Mouse (Mus musculus) midbrain, embryonic 13.5 days (tissue): ENCODE measurements around the gene Ttc41. TPM values are rescaled to one million over a fixed set of nuclear protein-coding genes. Genes with fewer than 3 reads are reported as not detected.
A peak's percentile ranks its signal among the peaks of the same experiment; 100 is the strongest.

ENCODE experiments used
- ATAC-seq: fragments of 200-750 bp; cut with Nextera tagmentation; 2 replicates; pipeline ENCODE4 v1.8.0; 2017; ENCODE audit warnings: mild to moderate bottlenecking, moderate TSS enrichment, moderate library complexity
- H3K27ac ChIP-seq: fragments of 300-500 bp; sonication (generic); 2 replicates; pipeline ENCODE4 v1.5.1; 2015; ENCODE audit warnings: inconsistent platforms, mild to moderate bottlenecking, moderate library complexity
- H3K27me3 ChIP-seq: fragments of 300-500 bp; sonication (generic); 2 replicates; pipeline ENCODE4 v1.6.1; 2015; ENCODE audit warnings: mild to moderate bottlenecking, inconsistent platforms
- H3K36me3 ChIP-seq: fragments of 300-500 bp; sonication (generic); 2 replicates; pipeline ENCODE4 v1.6.1; 2015; ENCODE audit warnings: mild to moderate bottlenecking, inconsistent platforms
- H3K4me1 ChIP-seq: fragments of 300-500 bp; sonication (generic); replicated peaks from 2 replicates; pipeline ENCODE4 v1.6.1; 2015; ENCODE audit warnings: inconsistent platforms
- H3K4me2 ChIP-seq: fragments of 300-500 bp; sonication (generic); replicated peaks from 2 replicates; pipeline ENCODE4 v1.6.1; 2015; ENCODE audit warnings: moderate library complexity, mild to moderate bottlenecking, inconsistent platforms
- H3K4me3 ChIP-seq: fragments of 300-500 bp; sonication (generic); replicated peaks from 2 replicates; pipeline ENCODE4 v1.5.1; 2015; ENCODE audit warnings: mild to moderate bottlenecking, inconsistent platforms
- H3K9ac ChIP-seq: fragments of 300-500 bp; sonication (generic); replicated peaks from 2 replicates; pipeline ENCODE4 v1.6.1; 2015; ENCODE audit warnings: mild to moderate bottlenecking, inconsistent platforms
- H3K9me3 ChIP-seq: fragments of 300-500 bp; sonication (generic); 2 replicates; pipeline ENCODE4 v1.6.1; 2016; ENCODE audit warnings: mild to moderate bottlenecking, inconsistent platforms
- WGBS: fragments of 180-500 bp; shearing (Covaris S2); methylation state at CpG from one replicate; pipeline ENCODE4 v1.1.7; 2015; 5-methylcytosine and 5-hydroxymethylcytosine counted together
- polyA plus RNA-seq: library from polyadenylated mRNA; unstranded; fragments of >200 nt; fragmentation: Nextera tagmentation; extraction: Ambion mirVana; gene quantifications from 2 replicates; pipeline ENCODE4 v1.2.1, GENCODE M21; 2015

Ttc41 gene
- polyA plus RNA-seq, 1 experiment from 2014 or later = 2.4 TPM

DNA sequence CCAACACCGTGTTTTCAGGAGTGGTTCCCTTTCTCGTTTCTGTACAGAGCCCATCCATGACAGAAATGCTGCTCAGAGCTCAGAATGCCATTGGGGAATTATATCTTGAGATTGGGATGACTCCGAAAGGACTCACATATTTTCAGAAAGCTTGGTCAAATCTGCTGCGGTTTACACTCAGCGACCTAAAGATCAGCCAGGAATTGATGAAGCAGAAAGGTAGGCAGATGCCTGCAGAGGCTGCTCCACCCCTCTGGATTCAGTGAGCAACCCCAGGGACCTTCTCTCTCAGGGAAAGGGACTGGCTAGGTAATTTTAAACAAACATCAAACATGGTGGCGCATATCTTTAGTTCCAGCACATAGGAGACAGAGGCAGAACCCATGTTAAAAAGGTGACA, 52.6 kb downstream of the Ttc41 start:
- Histone ChIP-seq H3K9ac (no peak overlapping the region), H3K9me3 (no peaks in the 10 kb centered on the region), H3K27ac (no peak overlapping the region), H3K36me3 (no peaks in the 10 kb centered on the region), H3K4me2 (no peak overlapping the region), H3K27me3 (no peaks in the 10 kb centered on the region), H3K4me3 (no peak overlapping the region), H3K4me1 (no peaks in the 10 kb centered on the region)
- ATAC-seq = no peak
- WGBS = 89% methylated on average over 6 of the region's 6 CpGs

GRCm38 (mm10) chr10:86761236-86761635, 55.6 kb downstream of the Ttc41 start:
- no peak overlapping the region for H3K4me3 ChIP-seq
- no peaks in the 10 kb centered on the region for H3K9me3 ChIP-seq
- peak; percentile 61 for ATAC-seq
- H3K27ac ChIP-seq = no peak overlapping the region
- H3K9ac ChIP-seq = no peak overlapping the region
- no peak overlapping the region for H3K4me2 ChIP-seq
- H3K4me1 ChIP-seq = no peaks in the 10 kb centered on the region
- H3K27me3 ChIP-seq = no peaks in the 10 kb centered on the region
- 75% methylated on average over 1 of the region's 1 CpGs for WGBS
- no peaks in the 10 kb centered on the region for H3K36me3 ChIP-seq

DNA sequence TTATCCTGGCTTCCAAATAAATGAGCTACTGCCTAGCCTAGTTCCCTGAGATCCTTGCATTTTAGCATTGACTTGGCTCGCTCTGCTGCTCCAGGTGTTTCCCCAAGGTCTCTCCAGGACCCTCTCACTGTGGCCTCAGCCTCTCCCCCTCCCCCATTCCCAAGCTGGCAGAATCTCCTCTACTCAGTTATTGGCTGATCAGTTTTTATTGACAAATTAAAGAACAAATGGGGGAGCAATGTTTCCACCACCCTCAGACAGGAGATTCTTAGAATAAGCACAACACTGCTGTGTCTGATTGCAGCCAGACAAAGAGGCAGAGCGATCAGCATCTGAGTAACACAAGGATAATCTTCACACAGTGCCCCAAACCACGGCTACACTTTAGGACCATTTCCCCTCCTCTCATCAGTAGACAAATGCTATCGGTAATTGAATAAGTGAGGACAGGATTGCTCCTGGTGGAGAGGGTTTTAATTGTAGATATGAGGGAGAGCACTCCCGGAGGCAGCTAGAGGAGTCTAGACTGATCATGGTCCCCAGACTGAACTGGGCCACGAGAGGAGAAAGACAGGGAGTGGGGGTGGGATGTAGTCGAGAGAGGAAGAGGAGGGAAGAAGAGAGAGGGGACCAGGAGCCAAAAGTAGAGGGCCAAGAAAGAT, 56.2 kb downstream of the Ttc41 start:
- no peak overlapping the region for H3K4me3 ChIP-seq
- peak; percentile 73 for ATAC-seq
- H3K27ac ChIP-seq = peak overlapping the region; percentile 41; the same call in 1 of the 2 replicates
- H3K9me3 ChIP-seq = no peaks in the 10 kb centered on the region
- H3K4me2 ChIP-seq = no peak overlapping the region
- no peaks in the 10 kb centered on the region for H3K36me3 ChIP-seq
- H3K27me3 ChIP-seq = no peaks in the 10 kb centered on the region
- H3K4me1 ChIP-seq = no peaks in the 10 kb centered on the region
- H3K9ac ChIP-seq = no peak overlapping the region
- WGBS = 48% methylated on average over 7 of the region's 7 CpGs

GRCm38 (mm10) chr10:86762384-86762730, 56.7 kb downstream of the Ttc41 start:
- Histone ChIP-seq H3K9me3 (no peaks in the 10 kb centered on the region), H3K27me3 (no peaks in the 10 kb centered on the region), H3K4me3 (no peak overlapping the region), H3K27ac (peak overlapping the region; percentile 41; the same call in 1 of the 2 replicates), H3K36me3 (no peaks in the 10 kb centered on the region), H3K4me2 (no peak overlapping the region), H3K9ac (no peak overlapping the region), H3K4me1 (no peaks in the 10 kb centered on the region)
- ATAC-seq = 0 out of 2 replicates have a peak, but pooled peaks have one; percentile 5
- WGBS = 72% methylated on average over 3 of the region's 3 CpGs

GRCm38 (mm10) chr10:86763672-86764071, 58.1 kb downstream of the Ttc41 start, which contains the start of gene Gm49358:
Gene Gm49358, plus strand, starts transcription at chr10:86763972.
- H3K4me3 ChIP-seq = no peak within 1 kb of the TSS
- ATAC-seq = no peak
- no peak within 1 kb of the TSS for H3K27ac ChIP-seq
- H3K9me3 ChIP-seq = no peaks in the 10 kb centered on the region
- no peak within 1 kb of the TSS for H3K4me2 ChIP-seq
- H3K4me1 ChIP-seq = no peaks in the 10 kb centered on the region
- H3K9ac ChIP-seq = no peak within 1 kb of the TSS
- 99% methylated on average over 5 of the region's 5 CpGs for WGBS
- no peaks in the 10 kb centered on the region for H3K27me3 ChIP-seq
- no peaks in the 10 kb centered on the region for H3K36me3 ChIP-seq

- Histone ChIP-seq H3K9me3 (no peaks in the 10 kb centered on the region), H3K4me2 (no peak overlapping the region), H3K4me1 (peaks cover 17% of the 10 kb centered on the region), H3K27me3 (no peaks in the 10 kb centered on the region), H3K36me3 (no peaks in the 10 kb centered on the region), H3K4me3 (no peak overlapping the region), H3K9ac (no peak overlapping the region), H3K27ac (no peak overlapping the region)
- WGBS = 89% methylated on average over 4 of the region's 4 CpGs
- ATAC-seq = no peak
Measured at GRCm38 (mm10) chr10:86765344-86765966, 59.8 kb downstream of the Ttc41 start.

GRCm38 (mm10) chr10:86769216-86769615, 63.6 kb downstream of the Ttc41 start:
- no peak for ATAC-seq
- H3K4me1 ChIP-seq = peaks cover 17% of the 10 kb centered on the region
- H3K27ac ChIP-seq = no peak overlapping the region
- 69% methylated on average over 5 of the region's 5 CpGs for WGBS
- no peaks in the 10 kb centered on the region for H3K36me3 ChIP-seq
- H3K27me3 ChIP-seq = no peaks in the 10 kb centered on the region
- H3K9me3 ChIP-seq = no peaks in the 10 kb centered on the region
- no peak overlapping the region for H3K4me2 ChIP-seq
- H3K4me3 ChIP-seq = no peak overlapping the region
- H3K9ac ChIP-seq = no peak overlapping the region

GRCm38 (mm10) chr10:86769797-86770196, 64.2 kb downstream of the Ttc41 start:
- WGBS = 24% methylated on average over 4 of the region's 4 CpGs
- peak overlapping the region; percentile 52 for H3K27ac ChIP-seq

GRCm38 (mm10) chr10:86771701-86772100, 66.1 kb downstream of the Ttc41 start:
- no peak overlapping the region for H3K4me2 ChIP-seq
- H3K4me1 ChIP-seq = peaks cover 17% of the 10 kb centered on the region
- H3K36me3 ChIP-seq = no peaks in the 10 kb centered on the region
- no peak overlapping the region for H3K9ac ChIP-seq
- no peak overlapping the region for H3K4me3 ChIP-seq
- H3K9me3 ChIP-seq = no peaks in the 10 kb centered on the region
- no peaks in the 10 kb centered on the region for H3K27me3 ChIP-seq
- 83% methylated on average over 5 of the region's 5 CpGs for WGBS
- no peak overlapping the region for H3K27ac ChIP-seq
- no peak for ATAC-seq

More at GRCm38 (mm10) chr10:86769797-86770196, 64.2 kb downstream of the Ttc41 start:
- peaks cover 17% of the 10 kb centered on the region for H3K4me1 ChIP-seq
- no peaks in the 10 kb centered on the region for H3K36me3 ChIP-seq
- H3K9ac ChIP-seq = no peak overlapping the region
- ATAC-seq = peak; percentile 76
- no peaks in the 10 kb centered on the region for H3K9me3 ChIP-seq
- no peak overlapping the region for H3K4me3 ChIP-seq
- no peaks in the 10 kb centered on the region for H3K27me3 ChIP-seq
- H3K4me2 ChIP-seq = no peak overlapping the region

DNA sequence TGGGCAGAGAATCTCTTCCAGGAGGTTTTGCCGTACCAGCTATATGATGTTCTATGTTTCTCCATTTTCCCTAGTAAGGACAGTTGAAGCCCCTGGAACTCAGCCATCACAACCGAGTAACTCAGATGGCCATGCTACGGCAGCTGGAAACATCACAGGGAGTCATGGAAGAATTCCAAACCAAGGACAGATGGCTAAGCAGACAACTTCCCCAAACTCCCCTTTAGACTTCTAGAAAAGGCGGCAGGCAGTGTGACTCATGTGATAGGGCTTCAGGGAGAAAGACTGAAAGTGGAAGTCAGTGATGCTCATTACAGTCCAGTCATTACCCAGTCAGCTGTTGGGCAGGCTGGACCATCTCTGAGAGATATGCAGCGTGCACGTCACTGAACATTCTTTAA, 66.6 kb downstream of the Ttc41 start:
- H3K9ac ChIP-seq = no peak overlapping the region
- H3K9me3 ChIP-seq = no peaks in the 10 kb centered on the region
- H3K36me3 ChIP-seq = no peaks in the 10 kb centered on the region
- no peak overlapping the region for H3K4me3 ChIP-seq
- 89% methylated on average over 6 of the region's 6 CpGs for WGBS
- peaks cover 17% of the 10 kb centered on the region for H3K4me1 ChIP-seq
- no peaks in the 10 kb centered on the region for H3K27me3 ChIP-seq
- ATAC-seq = no peak
- no peak overlapping the region for H3K27ac ChIP-seq
- no peak overlapping the region for H3K4me2 ChIP-seq

DNA sequence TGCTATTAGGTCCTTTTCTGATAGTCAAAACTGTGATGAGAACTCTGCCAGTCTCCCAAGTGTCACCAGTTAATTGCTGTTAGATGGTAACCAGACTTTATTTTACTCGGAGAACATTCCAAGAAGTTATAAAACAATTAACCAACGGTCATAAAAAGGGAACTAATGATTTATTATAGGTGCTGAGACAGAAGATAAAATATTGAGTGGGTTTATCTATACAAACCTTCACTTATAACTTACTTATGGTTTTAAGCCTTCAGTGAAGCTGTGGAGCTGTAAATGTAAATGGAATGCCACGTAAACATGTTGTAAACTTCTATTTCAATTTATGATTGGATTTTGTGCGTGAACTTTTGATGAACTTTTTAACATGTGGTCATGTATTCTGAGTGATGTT, 67.7 kb downstream of the Ttc41 start:
- H3K9me3 ChIP-seq = no peaks in the 10 kb centered on the region
- no peak for ATAC-seq
- WGBS = 81% methylated on average over 4 of the region's 4 CpGs

DNA sequence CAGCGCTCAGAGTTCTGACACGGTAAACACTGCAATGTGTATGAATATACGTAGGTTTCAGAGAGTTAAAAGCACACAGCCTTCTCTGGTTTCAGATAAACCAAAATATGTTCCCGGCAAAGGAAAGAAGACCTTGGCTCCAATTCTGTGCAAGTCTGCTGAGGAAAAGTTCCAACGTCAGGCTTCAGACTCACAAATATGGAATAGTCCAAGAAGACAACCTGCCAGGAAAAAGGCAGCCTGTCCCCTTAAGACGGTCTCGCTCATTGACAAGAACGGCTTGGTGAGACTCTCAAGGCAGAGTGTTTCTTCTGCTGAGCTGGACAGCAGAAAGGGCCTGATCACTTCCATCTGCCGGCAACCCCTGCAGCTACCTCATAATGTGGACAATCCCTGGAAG, 70.7 kb downstream of the Ttc41 start:
- peaks cover 14% of the 10 kb centered on the region for H3K4me1 ChIP-seq
- no peak overlapping the region for H3K27ac ChIP-seq
- 90% methylated on average over 9 of the region's 9 CpGs for WGBS
- H3K9ac ChIP-seq = no peak overlapping the region
- ATAC-seq = no peak
- H3K9me3 ChIP-seq = no peaks in the 10 kb centered on the region
- H3K4me3 ChIP-seq = no peak overlapping the region
- H3K36me3 ChIP-seq = no peaks in the 10 kb centered on the region
- H3K4me2 ChIP-seq = no peak overlapping the region
- peaks cover 11% of the 10 kb centered on the region; the same call in 1 of the 2 replicates for H3K27me3 ChIP-seq

More for the DNA sequence above, 67.7 kb downstream of the Ttc41 start:
- H3K27ac ChIP-seq = no peak overlapping the region
- H3K27me3 ChIP-seq = no peaks in the 10 kb centered on the region
- H3K4me3 ChIP-seq = no peak overlapping the region
- no peak overlapping the region for H3K4me2 ChIP-seq
- no peak overlapping the region for H3K9ac ChIP-seq
- H3K4me1 ChIP-seq = peaks cover 24% of the 10 kb centered on the region
- H3K36me3 ChIP-seq = no peaks in the 10 kb centered on the region
